Mouse (Mus musculus) cerebellum, adult 2 months (tissue): ENCODE measurements at regions not wholly inside any gene's neighbourhood (a gene's known extent, or its start where the extent isn't known, plus 50 kb on each side); places are given as distances from the start of the nearest gene placed in this dataset.

Experiments used
- CTCF ChIP-seq: fragments of 200-500 bp; IDR thresholded peaks from 2 replicates; pipeline ENCODE4 v1.5.1; 2011; ENCODE audit warnings: low read depth, mild to moderate bottlenecking, control low read depth, low read length, moderate library complexity, borderline replicate concordance; ENCODE audit not compliant: insufficient read depth
- POLR2A ChIP-seq: fragments of 200-500 bp; IDR thresholded peaks from 2 replicates; pipeline ENCODE4 v1.6.1; 2011; ENCODE audit warnings: low read length, control low read depth, borderline replicate concordance; ENCODE audit not compliant: insufficient read depth

DNA sequence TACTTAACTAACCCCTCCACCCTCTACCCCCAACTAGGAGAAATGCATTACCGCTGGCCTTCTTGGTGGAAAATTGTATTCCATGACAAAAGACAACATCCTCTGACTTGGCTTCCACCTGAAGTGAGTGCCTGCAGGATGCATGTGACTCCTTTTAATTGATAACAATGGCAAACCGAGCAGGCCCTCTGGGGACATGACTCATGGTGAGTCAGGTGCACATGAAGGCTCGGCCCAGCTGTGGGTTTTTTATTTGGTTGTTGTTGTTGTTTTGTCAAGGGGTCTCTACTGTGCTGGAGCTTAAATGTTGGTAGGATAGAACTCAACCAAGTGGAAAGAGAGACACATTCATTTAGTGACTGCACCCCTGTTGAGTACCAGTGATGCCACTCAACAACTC is 109.2 kb upstream of the Cxcr4 start:
- TF ChIP-seq CTCF (no peak), POLR2A (no peak)
